Mouse (Mus musculus) limb, embryonic 14.5 days (tissue): Measurements from ENCODE around the gene Dab1. TPM values are rescaled to one million over a fixed set of nuclear protein-coding genes. Genes with fewer than 3 reads are reported as not detected.

Experiments used
- ATAC-seq: fragments of 200-750 bp; cut with Nextera tagmentation; 2 replicates; pipeline ENCODE4 v1.8.0; 2017; ENCODE audit warnings: low read depth, moderate number of reproducible peaks, moderate TSS enrichment; ENCODE audit not compliant: low FRiP score
- DNase-seq: peaks from one replicate; pipeline ENCODE4 v3.0.0-alpha.2; 2015; ENCODE audit warnings: low spot score
- H3K27ac ChIP-seq: fragments of 300-500 bp; sonication (generic); replicated peaks from 2 replicates; pipeline ENCODE4 v1.5.1; 2014; ENCODE audit warnings: low read depth, mild to moderate bottlenecking, low read length, moderate library complexity, mixed read lengths
- H3K27me3 ChIP-seq: fragments of 300-500 bp; sonication (generic); 2 replicates; pipeline ENCODE4 v1.6.1; 2014; ENCODE audit warnings: low read length, mixed read lengths; ENCODE audit not compliant: control insufficient read depth, insufficient read depth
- H3K36me3 ChIP-seq: fragments of 300-500 bp; sonication (generic); 2 replicates; pipeline ENCODE4 v1.6.1; 2014; ENCODE audit warnings: mild to moderate bottlenecking, low read length, moderate library complexity, mixed read lengths; ENCODE audit not compliant: control insufficient read depth, insufficient read depth
- H3K4me1 ChIP-seq: fragments of 300-500 bp; sonication (generic); 2 replicates; pipeline ENCODE4 v1.6.1; 2014; ENCODE audit warnings: antibody characterized with exemption, low read length, mixed read lengths; ENCODE audit not compliant: control insufficient read depth, insufficient read depth
- H3K4me2 ChIP-seq: fragments of 300-500 bp; sonication (generic); replicated peaks from 2 replicates; pipeline ENCODE4 v1.6.1; 2014; ENCODE audit warnings: low read depth, mild to moderate bottlenecking, low read length, moderate library complexity; ENCODE audit not compliant: severe bottlenecking
- H3K4me3 ChIP-seq: fragments of 300-500 bp; sonication (generic); replicated peaks from 2 replicates; pipeline ENCODE4 v1.5.1; 2014; ENCODE audit warnings: low read length
- H3K9ac ChIP-seq: fragments of 300-500 bp; sonication (generic); 2 replicates; pipeline ENCODE4 v1.6.1; 2014; ENCODE audit warnings: mild to moderate bottlenecking, low read depth, low read length, moderate library complexity; ENCODE audit not compliant: severe bottlenecking
- H3K9me3 ChIP-seq: fragments of 300-500 bp; sonication (generic); 2 replicates; pipeline ENCODE4 v1.6.1; 2016; ENCODE audit warnings: low read length; ENCODE audit not compliant: control insufficient read depth
- POLR2A ChIP-seq: fragments of 200-500 bp; IDR thresholded peaks from 2 replicates; pipeline ENCODE4 v1.8.0; 2012; ENCODE audit warnings: inconsistent platforms, mild to moderate bottlenecking, moderate library complexity, borderline replicate concordance; ENCODE audit not compliant: insufficient read depth, insufficient read length; ENCODE audit errors: extremely low read depth
- WGBS: fragments of 180-500 bp; shearing (Covaris S2); extraction: QIAGEN DNeasy Blood & Tissue Kit; methylation state at CpG from one replicate; pipeline ENCODE4 v1.1.7; 2014; 5-methylcytosine and 5-hydroxymethylcytosine counted together
- polyA plus RNA-seq, 2 experiments: library from polyadenylated mRNA; depleted of rRNA in 1 of 2; stranded (reverse) in 1 of 2; unstranded in 1 of 2; fragments of >200 nt; fragmentation: Nextera tagmentation in 1 of 2; extraction: Ambion mirVana in 1 of 2; gene quantifications; 2 replicates each; pipeline versions ENCODE4 v1.2.1 to v1.2.3; 2012 to 2014

Gene Dab1
- polyA plus RNA-seq, 2 experiments: 5.5 to 12.1 TPM

DNA sequence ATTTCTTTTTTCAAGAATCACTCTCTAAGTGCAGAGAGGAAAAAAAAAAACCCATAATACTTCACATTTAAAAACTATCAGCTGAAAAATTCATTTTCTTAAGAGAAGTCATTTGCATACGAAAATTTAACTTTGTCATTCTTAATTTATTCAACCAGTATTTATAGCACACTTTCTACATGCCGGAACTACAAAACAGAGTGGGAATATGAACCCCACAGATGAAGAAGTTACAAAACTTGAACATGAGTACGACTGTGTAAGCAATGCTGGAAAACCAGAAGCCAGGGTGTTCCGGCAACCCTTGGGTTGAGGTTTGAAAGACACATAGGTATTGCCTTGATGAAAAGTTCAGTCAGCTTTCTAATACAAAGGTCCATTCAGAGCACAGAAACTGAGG lies 183.3 kb downstream of the Dab1 start:
- Histone ChIP-seq H3K36me3 (no peaks in the 10 kb centered on the region), H3K27ac (no peak overlapping the region), H3K4me1 (no peaks in the 10 kb centered on the region), H3K4me2 (no peak overlapping the region), H3K27me3 (no peaks in the 10 kb centered on the region), H3K9ac (no peak overlapping the region), H3K4me3 (no peak overlapping the region), H3K9me3 (no peaks in the 10 kb centered on the region)
- no peak for TF ChIP-seq POLR2A
- DNase-seq: no peak
- no peak for ATAC-seq
- 76% methylated on average over 4 of the region's 4 CpGs for WGBS

- Histone ChIP-seq H3K9ac (no peak overlapping the region), H3K27me3 (no peaks in the 10 kb centered on the region), H3K36me3 (no peaks in the 10 kb centered on the region), H3K27ac (no peak overlapping the region), H3K9me3 (no peaks in the 10 kb centered on the region), H3K4me2 (no peak overlapping the region), H3K4me1 (no peaks in the 10 kb centered on the region), H3K4me3 (no peak overlapping the region)
- no peak for DNase-seq
- WGBS: 28% methylated on average over 1 of the region's 1 CpGs
- no peak for ATAC-seq
- no peak for TF ChIP-seq POLR2A
These were observed 185.3 kb downstream of the Dab1 start for GRCm38 (mm10) chr4:103804461-103804860.

- Histone ChIP-seq H3K4me3 (no peak overlapping the region), H3K27me3 (no peaks in the 10 kb centered on the region), H3K9ac (no peak overlapping the region), H3K4me2 (no peak overlapping the region), H3K27ac (no peak overlapping the region), H3K4me1 (no peaks in the 10 kb centered on the region), H3K9me3 (no peaks in the 10 kb centered on the region), H3K36me3 (no peaks in the 10 kb centered on the region)
- DNase-seq (no peak), ATAC-seq (no peak)
- WGBS: 90% methylated on average over 4 of the region's 4 CpGs
- TF ChIP-seq POLR2A: no peak
These were observed 203.5 kb downstream of the Dab1 start for GRCm38 (mm10) chr4:103822669-103823068.

GRCm38 (mm10) chr4:103838377-103838776 lies 219.2 kb downstream of the Dab1 start:
- ATAC-seq (no peak), DNase-seq (no peak)
- H3K27me3 ChIP-seq: no peaks in the 10 kb centered on the region
- no peaks in the 10 kb centered on the region for H3K9me3 ChIP-seq
- no peak overlapping the region for H3K4me3 ChIP-seq
- H3K9ac ChIP-seq: no peak overlapping the region
- 36% methylated on average over 5 of the region's 5 CpGs for WGBS
- no peaks in the 10 kb centered on the region for H3K4me1 ChIP-seq
- no peak overlapping the region for H3K27ac ChIP-seq
- no peak for TF ChIP-seq POLR2A
- no peak overlapping the region for H3K4me2 ChIP-seq
- no peaks in the 10 kb centered on the region for H3K36me3 ChIP-seq

- no peak for DNase-seq
- Histone ChIP-seq H3K4me3 (no peak overlapping the region), H3K36me3 (no peaks in the 10 kb centered on the region), H3K27me3 (no peaks in the 10 kb centered on the region), H3K4me1 (no peaks in the 10 kb centered on the region), H3K9me3 (no peaks in the 10 kb centered on the region), H3K9ac (no peak overlapping the region), H3K4me2 (no peak overlapping the region), H3K27ac (no peak overlapping the region)
- no peak for ATAC-seq
- no peak for TF ChIP-seq POLR2A
- 97% methylated on average over 2 of the region's 2 CpGs for WGBS
These were observed 220.4 kb downstream of the Dab1 start for GRCm38 (mm10) chr4:103839541-103839940.

DNA sequence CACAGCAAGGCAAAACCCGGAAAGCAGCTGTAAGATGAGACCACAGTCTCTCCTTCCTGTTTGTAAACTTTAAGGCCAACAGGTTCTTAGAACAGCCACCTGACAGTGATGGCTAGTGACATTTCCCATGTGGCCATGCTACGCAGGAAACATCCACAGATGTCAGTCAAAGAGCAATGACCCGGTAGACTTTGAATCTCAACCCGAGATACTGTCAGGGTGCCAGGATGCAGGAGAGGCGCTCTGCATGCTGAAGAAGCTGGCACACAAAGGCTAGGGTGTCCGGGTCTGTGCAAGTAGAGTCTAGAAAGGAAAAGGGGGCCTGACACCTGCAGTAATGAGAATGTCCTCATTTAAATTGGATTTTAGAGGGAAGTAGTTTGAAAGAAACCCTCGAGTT lies 222.0 kb downstream of the Dab1 start:
- H3K36me3 ChIP-seq: no peaks in the 10 kb centered on the region
- 74% methylated on average over 7 of the region's 7 CpGs for WGBS
- TF ChIP-seq POLR2A: no peak
- DNase-seq (no peak), ATAC-seq (no peak)
- no peak overlapping the region for H3K4me3 ChIP-seq
- no peaks in the 10 kb centered on the region for H3K27me3 ChIP-seq
- no peak overlapping the region for H3K4me2 ChIP-seq
- H3K9me3 ChIP-seq: no peaks in the 10 kb centered on the region
- H3K27ac ChIP-seq: no peak overlapping the region
- H3K9ac ChIP-seq: no peak overlapping the region
- H3K4me1 ChIP-seq: no peaks in the 10 kb centered on the region
